25 mouse cellular contexts compared by ENCODE assay signal in genomic region chr12:45489029-45489428, GRCm38 (mm10).
"Had no signal": no experiment of that assay in that cellular context is flagged by ENCODE, and none has a peak within 500 bp of the region (broad histone marks: within the 10 kb centered on the region; RNA-seq: fewer than 3 reads in every experiment).

No protein-coding gene starts in this region.

- H3K36me3 ChIP-seq: heart, embryonic 10.5 days; heart, embryonic 12.5 days; hindbrain, embryonic 10.5 days; hindbrain, embryonic 12.5 days; intestine, embryonic 15.5 days; kidney, embryonic 15.5 days; limb, embryonic 13.5 days; limb, embryonic 15.5 days; liver, embryonic 12.5 days had no signal

- H3K4me1 ChIP-seq: heart, embryonic 10.5 days; heart, embryonic 12.5 days; hindbrain, embryonic 10.5 days; hindbrain, embryonic 12.5 days; intestine, embryonic 15.5 days; kidney, embryonic 15.5 days; limb, embryonic 15.5 days; liver, embryonic 12.5 days had no signal

- H3K4me2 ChIP-seq: heart, embryonic 12.5 days; hindbrain, embryonic 12.5 days; hindbrain, embryonic 14.5 days; intestine, embryonic 15.5 days; kidney, embryonic 15.5 days; limb, embryonic 13.5 days; limb, embryonic 15.5 days; liver, embryonic 12.5 days had no signal

- H3K9ac ChIP-seq: heart, embryonic 12.5 days; hindbrain, embryonic 12.5 days; hindbrain, embryonic 14.5 days; intestine, embryonic 15.5 days; kidney, embryonic 15.5 days; limb, embryonic 13.5 days; limb, embryonic 15.5 days; liver, embryonic 12.5 days had no signal

- ATAC-seq: hindbrain, embryonic 16.5 days; inflammation-experienced regulatory T-cells, adult 6 months; intestine, embryonic 15.5 days; intestine, postnatal 0 days; liver, embryonic 12.5 days had no signal

- H3K27me3 ChIP-seq: heart, embryonic 12.5 days; hindbrain, embryonic 12.5 days; intestine, embryonic 15.5 days; kidney, embryonic 15.5 days; limb, embryonic 13.5 days; limb, embryonic 15.5 days; liver, embryonic 12.5 days had no signal

- DNase-seq: gastrocnemius, adult 2 months; gastrocnemius, postnatal 10 days; gastrocnemius, postnatal 25 days; heart, adult 18-20 months; heart, postnatal 10 days; heart, postnatal 4 days; kidney, adult 2 months; kidney, adult 9 months; kidney, postnatal 10 days; kidney, postnatal 25 days; kidney, postnatal 4 days had no signal

- H3K4me3 ChIP-seq: gastrocnemius, adult 2 months; heart, embryonic 10.5 days; heart, embryonic 12.5 days; hindbrain, embryonic 10.5 days; hindbrain, embryonic 12.5 days; intestine, embryonic 15.5 days; kidney, embryonic 15.5 days; left cerebral cortex, adult 2 months; limb, embryonic 13.5 days; limb, embryonic 15.5 days; liver, embryonic 12.5 days had no signal

- H3K9me3 ChIP-seq: heart, embryonic 10.5 days; heart, embryonic 12.5 days; hindbrain, embryonic 10.5 days; hindbrain, embryonic 12.5 days; intestine, embryonic 15.5 days; kidney, embryonic 15.5 days; limb, embryonic 13.5 days; limb, embryonic 15.5 days; liver, embryonic 12.5 days had no signal

- H3K27ac ChIP-seq: gastrocnemius, adult 2 months; heart, embryonic 10.5 days; hindbrain, embryonic 10.5 days; hindbrain, embryonic 12.5 days; hindbrain, embryonic 14.5 days; intestine, embryonic 15.5 days; kidney, embryonic 15.5 days; left cerebral cortex, adult 2 months; limb, embryonic 13.5 days; limb, embryonic 15.5 days; liver, embryonic 12.5 days had no signal
